Mouse (Mus musculus) bone marrow macrophage, adult 2 months (primary cell): ENCODE measurements around the gene Fam32a.

Experiments
- CTCF ChIP-seq: IDR thresholded peaks from 2 replicates; pipeline ENCODE4 v1.5.1; 2012; ENCODE audit warnings: low read depth, mild to moderate bottlenecking, low read length, moderate library complexity
- POLR2A ChIP-seq: IDR thresholded peaks from 2 replicates; pipeline ENCODE4 v1.6.1; 2012; ENCODE audit warnings: mild to moderate bottlenecking, low read depth, low read length, borderline replicate concordance

DNA sequence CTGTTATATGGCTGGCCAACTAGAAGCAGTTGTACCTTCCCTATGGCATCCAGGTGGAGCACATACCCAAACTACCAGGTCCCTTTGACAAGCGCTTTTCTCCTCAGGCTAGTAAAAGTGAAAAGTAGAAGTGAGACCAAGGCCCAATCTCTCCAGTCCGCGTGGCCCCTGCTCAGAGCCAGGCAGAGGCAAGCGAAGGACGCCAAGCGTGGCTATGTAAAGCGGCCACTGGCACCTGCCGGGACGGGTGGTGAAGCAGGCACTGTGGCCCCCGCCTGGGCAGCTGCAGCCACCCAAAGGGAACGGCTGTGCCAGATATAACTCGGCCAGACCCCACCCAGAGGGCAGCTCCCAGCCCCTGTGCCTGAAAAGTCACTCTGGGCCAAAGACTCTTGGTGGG is 51.1 kb downstream of the Fam32a start:
- TF ChIP-seq POLR2A = no peak
- no peak for TF ChIP-seq CTCF
